Mouse (Mus musculus) lung, adult 2 months (tissue): Measurements from ENCODE around the gene Srrt. TPM values are rescaled to one million over a fixed set of nuclear protein-coding genes. Genes with fewer than 3 reads are reported as not detected.

ENCODE experiments used
- DNase-seq: peaks from one replicate; pipeline ENCODE4 v3.0.0; 2022
- H3K4me1 ChIP-seq: fragments of 200-500 bp; 2 replicates; pipeline ENCODE4 v1.6.1; 2011; ENCODE audit warnings: low read length; ENCODE audit not compliant: control insufficient read depth, insufficient read depth
- H3K4me3 ChIP-seq: fragments of 200-500 bp; replicated peaks from 2 replicates; pipeline ENCODE3; 2011; ENCODE audit warnings: low read depth, mild to moderate bottlenecking, control low read depth, low read length; ENCODE audit errors: extremely low read depth
- CTCF ChIP-seq: fragments of 200-500 bp; IDR thresholded peaks from 2 replicates; pipeline ENCODE4 v1.5.1; 2011; ENCODE audit warnings: mild to moderate bottlenecking, low read length, control low read depth; ENCODE audit not compliant: insufficient read depth
- POLR2A ChIP-seq: fragments of 200-500 bp; IDR thresholded peaks from 2 replicates; pipeline ENCODE4 v1.6.1; 2011; ENCODE audit warnings: low read depth, mild to moderate bottlenecking, control low read depth, low read length, borderline replicate concordance; ENCODE audit errors: extremely low read depth
- WGBS: fragments of 180-500 bp; shearing (Covaris S2); methylation state at CpG from one replicate; pipeline ENCODE4 v1.1.7; 2018; 5-methylcytosine and 5-hydroxymethylcytosine counted together
- polyA plus RNA-seq: library from polyadenylated mRNA; depleted of rRNA; stranded (reverse); fragments of >200 nt; gene quantifications from 2 replicates; pipeline ENCODE4 v1.2.3, GENCODE M21; 2012

Srrt gene
- polyA plus RNA-seq, 1 experiment: 136 TPM

GRCm38 (mm10) chr5:137293282-137293681 lies 14.2 kb downstream of the Srrt start:
- peak; percentile 80 for DNase-seq
- peak overlapping the region; percentile 58 for H3K4me3 ChIP-seq
- under 1% methylated on average over 15 of the region's 15 CpGs for WGBS
- TF ChIP-seq POLR2A: peak; percentile 45; the same call in 1 of the 2 replicates
- no peak for TF ChIP-seq CTCF
- H3K4me1 ChIP-seq: peaks cover 3% of the 10 kb centered on the region; the same call in 1 of the 2 replicates

GRCm38 (mm10) chr5:137291381-137291926 lies 16.0 kb downstream of the Srrt start:
- Histone ChIP-seq H3K4me3 (no peak overlapping the region), H3K4me1 (peaks cover 8% of the 10 kb centered on the region)
- 76% methylated on average over 15 of the region's 15 CpGs for WGBS
- no peak for TF ChIP-seq POLR2A
- no peak for TF ChIP-seq CTCF
- no peak for DNase-seq

GRCm38 (mm10) chr5:137290677-137291076 lies 16.8 kb downstream of the Srrt start:
- 21% methylated on average over 15 of the region's 15 CpGs for whole genome bisulfite sequencing
- DNase-seq: peak; percentile 68
- TF ChIP-seq CTCF: peak; percentile 46
- TF ChIP-seq POLR2A: no peak
- Histone ChIP-seq H3K4me1 (peaks cover 8% of the 10 kb centered on the region), H3K4me3 (no peak overlapping the region)

- no peak for TF ChIP-seq CTCF
- TF ChIP-seq POLR2A: no peak
- 65% methylated on average over 13 of the region's 13 CpGs for WGBS
- DNase-seq: no peak
- H3K4me1 ChIP-seq: peaks cover 8% of the 10 kb centered on the region
- no peak overlapping the region for H3K4me3 ChIP-seq
These were observed 17.7 kb downstream of the Srrt start for GRCm38 (mm10) chr5:137289591-137290365.

GRCm38 (mm10) chr5:137288999-137289470 lies 18.4 kb downstream of the Srrt start:
- TF ChIP-seq POLR2A (no peak), CTCF (no peak)
- DNase-seq: no peak
- WGBS: 5% methylated on average over 25 of the region's 25 CpGs
- H3K4me3 ChIP-seq: no peak overlapping the region
- peaks cover 8% of the 10 kb centered on the region for H3K4me1 ChIP-seq

GRCm38 (mm10) chr5:137287953-137288743 lies 19.3 kb downstream of the Srrt start:
- no peak for DNase-seq

GRCm38 (mm10) chr5:137287032-137287952 lies 20.2 kb downstream of the Srrt start, which contains the start of gene Ache:
Gene Ache (plus strand): TSS chr5:137287519.
- TF ChIP-seq POLR2A: no peak
- no peak for TF ChIP-seq CTCF
- H3K4me3 ChIP-seq: peak within 1 kb of the TSS; percentile 23
- peaks cover 8% of the 10 kb centered on the region for H3K4me1 ChIP-seq
- no peak for DNase-seq
- WGBS: 5% methylated on average over 40 of the region's 40 CpGs

More at GRCm38 (mm10) chr5:137287953-137288743, 19.3 kb downstream of the Srrt start:
- Histone ChIP-seq H3K4me1 (peaks cover 8% of the 10 kb centered on the region), H3K4me3 (no peak overlapping the region)
- no peak for TF ChIP-seq POLR2A
- no peak for TF ChIP-seq CTCF
- under 1% methylated on average over 58 of the region's 65 CpGs for WGBS

- Histone ChIP-seq H3K4me1 (peaks cover 8% of the 10 kb centered on the region), H3K4me3 (no peak overlapping the region)
- peak; percentile 89 for TF ChIP-seq CTCF
- no peak for TF ChIP-seq POLR2A
- DNase-seq: peak; percentile 86
- 1% methylated on average over 16 of the region's 16 CpGs for WGBS
These were observed 20.8 kb downstream of the Srrt start for GRCm38 (mm10) chr5:137286655-137287031.
